Mouse (Mus musculus): ENCODE data around the gene Asgr1.
A peak's percentile ranks its signal among the peaks of the same experiment; 100 is the strongest.
"Not testable (repeated sequence)": the region's sequence is repeated elsewhere in the genome, so short reads cannot be mapped to it uniquely, and the experiment has no call there.

Asgr1 gene

GRCm38 (mm10) chr11:70053898-70054570, at the start of gene Asgr1:
Gene Asgr1, plus strand, starts transcription at chr11:70054085.
- DNase-seq: no peak

DNA sequence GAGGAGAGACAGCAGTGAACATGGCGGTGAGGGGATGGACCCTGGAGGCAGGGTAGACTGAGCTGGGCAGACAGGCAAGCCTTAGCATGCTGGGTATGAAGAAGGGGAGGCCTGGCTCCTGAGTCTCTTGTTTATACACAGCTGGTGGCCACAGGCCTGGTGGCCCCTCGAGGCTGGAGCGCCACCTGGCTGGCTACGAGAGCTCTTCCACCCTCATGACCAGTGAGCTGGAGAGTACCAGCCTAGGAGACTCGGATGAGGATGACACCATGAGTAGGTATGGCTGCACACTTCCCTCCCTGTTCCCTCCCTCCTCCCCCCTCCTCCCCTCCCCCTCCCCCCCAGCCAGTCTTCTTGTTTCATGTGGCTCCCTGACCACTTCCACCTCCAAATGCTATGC, 48.4 kb upstream of the Asgr1 start:
- DNase-seq: no peak

GRCm38 (mm10) chr11:70010033-70010432, 43.9 kb upstream of the Asgr1 start:
- DNase-seq: no peak

- DNase-seq: no peak
These were observed 43.3 kb upstream of the Asgr1 start for GRCm38 (mm10) chr11:70010548-70010947.

DNA sequence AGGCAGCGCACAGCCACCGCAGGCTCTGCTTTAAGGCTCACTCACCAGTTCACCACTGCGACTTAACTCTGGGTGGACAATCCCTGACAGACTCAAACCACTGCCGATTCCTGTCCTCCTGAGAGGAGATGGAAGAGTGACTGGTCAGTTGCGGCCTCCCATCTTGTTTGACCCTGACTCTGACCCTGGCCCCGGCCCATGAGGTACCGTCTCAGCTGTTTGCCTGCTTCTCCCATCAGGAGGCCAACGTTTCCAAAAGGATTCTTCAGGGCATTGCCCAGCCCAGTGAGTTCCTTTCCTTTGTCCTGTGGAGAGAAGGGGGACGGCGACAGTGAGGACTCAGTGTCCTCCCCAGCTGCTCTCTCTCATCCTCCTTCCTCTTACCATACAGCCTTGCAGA, 42.9 kb upstream of the Asgr1 start:
- no peak for DNase-seq

DNA sequence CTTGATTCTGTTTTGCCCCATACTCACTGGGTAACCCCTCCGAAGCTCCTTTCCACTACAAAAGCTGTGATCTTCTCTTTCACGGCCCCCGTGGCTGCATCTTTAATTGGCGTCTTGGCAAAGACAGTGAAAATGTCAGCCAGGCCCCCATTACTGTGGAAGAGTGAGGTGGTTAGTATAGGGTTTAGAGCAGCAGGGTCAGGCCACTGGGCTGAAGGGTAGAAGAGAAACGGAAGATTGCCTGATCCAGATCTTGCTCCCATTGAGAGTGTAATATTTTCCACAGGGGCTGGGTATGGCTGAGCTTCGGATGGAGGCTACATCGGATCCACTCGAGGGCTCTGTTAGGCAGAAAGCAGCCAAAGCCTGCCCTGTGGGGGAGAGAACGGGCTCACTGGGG, 41.0 kb upstream of the Asgr1 start:
- no peak for DNase-seq

DNA sequence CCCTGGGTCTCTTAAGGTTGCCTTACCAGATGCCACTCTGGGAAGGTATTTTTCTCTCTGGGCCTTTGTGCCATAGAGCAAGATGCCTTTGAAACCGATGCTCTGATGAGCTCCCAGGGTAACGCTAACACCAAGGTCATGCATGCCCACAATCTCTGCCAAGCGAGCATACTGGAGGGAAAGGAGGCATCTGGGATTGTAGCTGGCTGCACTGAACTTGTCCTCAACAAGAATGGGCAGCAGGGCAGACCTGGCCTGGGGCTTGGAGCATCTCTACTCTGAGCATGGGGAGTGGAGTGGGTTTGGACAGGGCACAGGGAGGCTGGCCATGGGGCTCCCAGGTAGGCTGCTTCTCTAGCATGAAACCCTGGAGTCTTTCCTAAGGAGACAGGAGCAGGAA, 40.5 kb upstream of the Asgr1 start:
- DNase-seq: no peak

DNA sequence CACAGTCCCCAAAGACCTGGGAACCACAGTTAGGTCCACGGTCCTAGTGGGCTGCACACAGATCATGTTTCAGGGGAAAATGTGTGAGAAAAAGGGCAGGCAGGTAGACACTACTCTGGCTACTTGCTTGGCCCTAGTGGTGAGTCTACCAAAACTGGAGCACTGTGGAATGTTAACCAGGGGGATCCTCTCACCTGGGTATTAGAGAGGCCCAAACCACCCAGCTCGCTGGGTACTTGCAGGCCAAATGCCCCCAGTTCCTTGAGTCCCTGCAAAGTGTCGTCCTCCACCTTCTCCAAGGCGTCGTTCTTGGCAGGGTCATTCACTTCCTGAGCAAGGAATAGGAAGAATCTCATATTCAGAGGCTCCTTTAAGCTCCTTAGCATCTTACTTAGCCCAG, 39.8 kb upstream of the Asgr1 start:
- DNase-seq: no peak

- DNase-seq: peak; percentile 86
These were observed 38.9 kb upstream of the Asgr1 start, which contains the start of gene Acadvl for GRCm38 (mm10) chr11:70014880-70015558. Gene Acadvl, minus strand, starts transcription at chr11:70015411.

DNA sequence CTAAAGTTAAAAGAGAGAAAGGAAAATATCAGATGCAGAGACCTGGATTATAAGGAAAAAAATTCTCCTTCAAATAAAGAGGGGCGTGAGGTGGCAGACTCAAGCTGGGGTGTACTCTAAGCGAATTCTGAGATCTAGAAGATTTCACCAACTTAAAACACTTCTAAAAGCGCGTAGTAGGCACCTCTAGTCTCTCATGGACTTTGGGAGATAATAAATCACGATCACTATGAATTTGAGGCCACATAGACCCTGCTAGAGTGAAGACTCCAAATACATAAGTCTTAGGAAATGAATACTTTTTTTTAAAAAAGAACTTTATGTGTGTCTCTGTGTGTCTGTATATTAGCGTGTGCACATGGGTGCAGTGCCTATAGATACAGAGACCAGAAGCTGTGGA, 38.2 kb upstream of the Asgr1 start:
- no peak for DNase-seq

DNA sequence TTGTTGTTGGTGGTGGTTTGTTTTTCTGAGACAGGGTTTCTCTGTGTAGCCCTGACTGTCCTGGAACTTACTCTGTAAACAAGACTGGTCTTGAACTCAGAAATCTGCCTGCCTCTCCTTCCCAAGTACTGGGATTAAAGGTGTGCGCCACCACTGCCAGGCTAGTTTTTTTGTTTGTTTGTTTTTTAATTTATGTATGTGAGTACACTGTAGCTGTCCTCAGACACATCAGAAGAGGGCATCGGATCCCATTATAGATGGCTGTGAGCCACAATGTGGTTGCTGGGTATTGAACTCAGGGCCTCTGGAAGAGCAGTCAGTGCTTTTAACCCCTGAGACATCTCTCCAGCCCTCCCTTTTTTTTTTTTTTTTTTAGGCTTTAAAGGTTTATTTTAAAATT, 37.7 kb upstream of the Asgr1 start:
- not testable (repeated sequence) for DNase-seq

DNA sequence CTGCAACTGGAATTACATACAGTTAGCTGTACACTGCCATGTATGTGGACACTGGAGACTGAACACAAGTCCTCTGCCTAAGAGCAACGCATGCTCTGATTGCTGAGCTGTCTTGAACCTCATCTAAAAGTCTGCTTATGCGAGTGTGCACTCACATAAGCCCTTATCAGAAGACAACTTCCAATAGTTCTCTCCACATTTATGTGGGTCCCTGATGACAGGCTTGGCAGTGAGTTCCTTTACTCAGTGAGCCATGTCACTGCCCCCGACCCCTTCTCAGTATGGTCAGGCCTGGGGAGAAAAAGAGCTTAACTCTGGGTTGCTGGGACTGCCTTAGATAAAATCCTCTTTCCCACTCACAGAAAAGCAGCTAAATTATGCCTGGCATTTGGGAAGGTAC, 37.2 kb upstream of the Asgr1 start, which contains the start of gene Dlg4:
Gene Dlg4 (plus strand): TSS at position 274 of the 400 bp plus-strand sequence.
- DNase-seq: no peak

- DNase-seq: no peak
These were observed 36.6 kb upstream of the Asgr1 start for GRCm38 (mm10) chr11:70017199-70017767.

DNA sequence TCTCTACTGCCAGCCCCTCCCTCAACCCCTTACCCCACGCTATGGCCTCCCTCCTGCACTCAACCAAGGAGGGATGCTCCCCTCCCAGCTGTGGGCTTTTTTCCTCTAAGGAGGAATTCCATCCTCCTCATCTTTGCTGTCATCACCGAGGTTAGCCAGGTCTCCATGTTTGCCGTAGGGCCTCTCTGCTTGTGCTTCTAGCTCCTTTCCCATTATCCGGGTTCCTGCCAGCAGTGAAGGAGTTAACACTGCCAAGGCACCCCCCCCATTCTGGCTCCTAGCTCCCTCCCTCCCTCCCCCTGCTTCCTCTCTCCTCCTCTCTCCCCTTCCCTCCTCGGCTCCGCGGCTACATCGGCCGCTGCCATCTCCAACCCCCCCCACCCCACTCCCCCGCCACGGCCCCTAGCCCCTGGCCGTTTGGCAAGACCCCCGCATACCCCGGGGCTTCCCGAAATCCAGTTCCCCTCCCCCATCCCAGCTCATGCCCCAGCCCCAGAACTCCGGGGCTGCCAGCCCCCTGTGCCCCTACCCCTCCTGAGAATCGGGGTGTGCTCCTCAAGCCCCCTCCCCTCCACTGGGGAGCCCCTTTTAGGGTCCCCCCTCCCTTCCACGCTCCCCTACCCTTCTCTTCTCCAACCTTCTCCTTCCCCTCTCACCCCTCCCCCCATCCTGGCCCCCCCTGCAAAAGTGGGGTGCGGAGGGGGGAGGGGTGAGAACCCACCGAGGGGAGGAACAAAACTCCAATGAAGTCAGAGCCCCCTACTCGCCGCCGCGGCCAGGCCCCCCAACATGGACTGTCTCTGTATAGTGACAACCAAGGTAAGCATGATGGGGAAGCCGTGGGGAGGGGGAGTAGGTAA, 35.5 kb upstream of the Asgr1 start:
- peak; percentile 69 for DNase-seq

- DNase-seq: no peak
These were observed 34.3 kb upstream of the Asgr1 start for GRCm38 (mm10) chr11:70019495-70020021.

- no peak for DNase-seq
These were observed 33.8 kb upstream of the Asgr1 start for GRCm38 (mm10) chr11:70020022-70020631.

- peak; percentile 64 for DNase-seq
These were observed 33.1 kb upstream of the Asgr1 start for GRCm38 (mm10) chr11:70020731-70021263.

DNA sequence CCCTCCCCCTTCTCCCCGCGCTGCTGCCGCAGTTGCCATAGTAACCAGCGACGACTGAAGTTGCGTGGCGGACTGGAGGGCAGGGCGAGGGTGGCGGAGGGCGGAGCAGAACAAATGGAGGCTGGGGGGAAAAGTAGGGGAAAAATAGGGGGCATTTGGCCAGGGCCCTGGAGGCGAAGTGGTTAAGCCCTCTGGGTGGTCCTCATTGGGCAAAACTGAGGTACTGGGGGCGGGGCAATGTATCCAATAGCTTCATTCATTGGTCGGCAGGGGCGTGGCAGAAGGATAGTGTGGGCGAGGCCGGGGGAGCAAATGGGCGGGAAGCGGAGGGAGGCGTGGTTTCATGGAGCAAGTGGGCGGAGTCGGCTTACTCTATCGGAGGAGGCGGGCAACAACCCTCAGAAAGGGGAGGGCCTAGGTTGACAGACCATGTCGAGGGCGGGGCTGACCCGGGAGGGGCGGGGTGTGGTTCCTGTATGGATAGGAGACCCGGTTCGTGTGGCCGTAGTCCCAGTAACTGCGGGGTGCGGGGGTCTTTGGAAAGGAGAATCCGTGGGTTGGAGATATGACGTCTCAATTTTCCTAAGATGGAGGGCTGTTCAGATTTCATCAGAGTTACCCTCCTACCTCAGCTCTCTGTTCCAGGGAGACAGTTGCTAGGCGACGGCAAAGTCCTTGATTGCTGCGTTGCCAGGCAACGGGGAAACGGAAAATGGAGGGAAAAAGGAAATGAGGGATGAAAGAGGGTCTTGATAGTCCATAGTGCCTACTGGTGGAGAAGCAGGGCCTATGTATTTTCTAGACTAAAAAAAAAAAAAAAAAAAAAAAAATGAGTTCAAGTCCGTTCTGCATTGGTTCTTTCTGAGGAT, 32.4 kb upstream of the Asgr1 start:
- peak; percentile 95 for DNase-seq

DNA sequence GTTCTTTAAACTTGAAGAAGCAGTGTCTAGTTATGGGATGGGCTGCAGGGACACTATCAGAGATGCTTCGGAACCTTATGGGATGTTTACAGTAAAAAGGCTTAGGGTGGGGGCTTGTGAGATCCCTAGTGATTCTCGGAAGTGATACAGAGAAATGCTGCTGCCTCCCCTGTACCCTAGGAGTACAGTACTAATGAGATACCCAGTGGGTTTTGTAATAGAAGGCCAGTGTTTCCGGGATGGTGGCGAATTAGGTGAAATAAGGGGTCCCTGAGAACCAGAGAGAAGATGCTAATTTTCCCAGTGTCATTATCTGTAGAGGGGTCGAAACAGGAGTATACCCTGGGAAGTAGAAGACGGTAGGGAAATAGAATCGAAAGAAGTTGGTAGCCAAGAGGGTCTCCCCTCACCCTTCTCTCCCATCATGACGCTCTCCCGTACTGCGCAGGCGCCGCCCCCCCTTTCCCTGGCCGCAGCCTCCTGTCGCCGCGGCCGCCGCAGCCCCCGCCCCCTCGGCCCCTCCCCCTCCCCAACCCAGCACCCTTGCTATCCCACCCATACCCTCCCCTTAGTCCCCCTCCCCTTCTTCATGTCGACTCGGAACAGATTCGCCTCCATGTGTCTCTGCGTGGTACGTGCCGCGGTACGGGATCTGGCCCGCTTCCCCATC, 30.3 kb upstream of the Asgr1 start:
- DNase-seq: no peak

DNA sequence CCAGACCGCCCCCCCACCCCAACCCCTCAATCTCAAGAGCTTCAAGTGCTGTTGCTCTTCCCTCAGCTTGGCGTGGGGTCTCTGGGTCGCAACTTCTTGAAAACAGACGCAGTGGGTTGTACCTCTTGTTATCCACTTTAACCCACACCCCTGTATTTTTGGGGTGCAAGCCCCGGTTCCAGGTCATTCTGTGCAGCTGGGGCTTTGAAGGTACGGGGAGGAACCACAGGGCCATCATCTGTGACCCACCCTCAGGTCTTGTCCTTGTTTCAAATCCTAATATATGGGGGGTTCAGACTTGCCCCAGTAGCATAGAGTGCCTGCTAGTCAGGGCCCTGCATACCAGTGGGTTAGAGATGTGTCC, 29.8 kb upstream of the Asgr1 start:
- DNase-seq: no peak

GRCm38 (mm10) chr11:70026689-70027088, 27.2 kb upstream of the Asgr1 start:
- DNase-seq: no peak

All from right cerebral cortex, postnatal 25 days (tissue).